Mouse (Mus musculus): ENCODE results near the gene Notch4. TPM values are rescaled to one million over a fixed set of nuclear protein-coding genes. Genes with fewer than 3 reads are reported as not detected.
A peak's percentile ranks its signal among the peaks of the same experiment; 100 is the strongest.
"Not testable (repeated sequence)": the region's sequence is repeated elsewhere in the genome, so short reads cannot be mapped to it uniquely, and the experiment has no call there.

The Notch4 gene
- 10 to 100 TPM; 34.9 to 36.3 TPM for total RNA-seq (2021)
- long read RNA-seq, experiment 1, full-length matches to known transcripts, result 1 of 39 reads
- long read RNA-seq, experiment 1, partial matches to known transcripts, result 34 of 39 reads
- long read RNA-seq, experiment 1, other reads (novel, unspliced or antisense), result 4 of 39 reads
- long read RNA-seq, experiment 2, full-length matches to known transcripts, result 2 of 19 reads
- long read RNA-seq, experiment 2, partial matches to known transcripts, result 16 of 19 reads
- long read RNA-seq, experiment 2, other reads (novel, unspliced or antisense), result 1 of 19 reads

GRCm38 (mm10) chr17:34564003-34564421 lies at the start of gene Notch4:
Gene Notch4, plus strand, starts transcription at chr17:34564268.
- DNase-seq, result peak; percentile 54

GRCm38 (mm10) chr17:34516514-34516913 lies 47.6 kb upstream of the Notch4 start:
- DNase-seq, result no peak

GRCm38 (mm10) chr17:34517252-34517651 lies 46.8 kb upstream of the Notch4 start, which contains the start of gene Btnl6:
Gene Btnl6, minus strand, starts transcription at chr17:34517352.
- no peak for DNase-seq

GRCm38 (mm10) chr17:34517795-34518194 lies 46.3 kb upstream of the Notch4 start:
- no peak for DNase-seq

- DNase-seq, result not testable (repeated sequence)
Observed at GRCm38 (mm10) chr17:34518571-34518970, 45.5 kb upstream of the Notch4 start.

GRCm38 (mm10) chr17:34519001-34519400 lies 45.1 kb upstream of the Notch4 start:
- no peak for DNase-seq

- no peak for DNase-seq
Observed at GRCm38 (mm10) chr17:34532671-34533070, 31.4 kb upstream of the Notch4 start.

- not testable (repeated sequence) for DNase-seq
Observed at GRCm38 (mm10) chr17:34543567-34543966, 20.5 kb upstream of the Notch4 start.

- no peak for DNase-seq
Observed at GRCm38 (mm10) chr17:34546797-34547196, 17.3 kb upstream of the Notch4 start.

GRCm38 (mm10) chr17:34547601-34548000 lies 16.5 kb upstream of the Notch4 start:
- no peak for DNase-seq

- DNase-seq, result no peak
Observed at GRCm38 (mm10) chr17:34549156-34549555, 14.9 kb upstream of the Notch4 start.

GRCm38 (mm10) chr17:34549843-34550242 lies 14.2 kb upstream of the Notch4 start:
- no peak for DNase-seq

- peak; percentile 92 for DNase-seq
Observed at GRCm38 (mm10) chr17:34555483-34555882, 8.6 kb upstream of the Notch4 start.

GRCm38 (mm10) chr17:34556406-34556805 lies 7.7 kb upstream of the Notch4 start:
- DNase-seq, result peak; percentile 31

GRCm38 (mm10) chr17:34557411-34557810 lies 6.7 kb upstream of the Notch4 start:
- no peak for DNase-seq

- no peak for DNase-seq
Observed at GRCm38 (mm10) chr17:34559116-34559515, 5.0 kb upstream of the Notch4 start.

- no peak for DNase-seq
Observed at GRCm38 (mm10) chr17:34559895-34560294, 4.2 kb upstream of the Notch4 start.

- no peak for DNase-seq
Observed at GRCm38 (mm10) chr17:34560438-34560837, 3.6 kb upstream of the Notch4 start.

GRCm38 (mm10) chr17:34561200-34561599 lies 2.9 kb upstream of the Notch4 start:
- no peak for DNase-seq

GRCm38 (mm10) chr17:34562595-34562994 lies 1.5 kb upstream of the Notch4 start:
- no peak for DNase-seq

- no peak for DNase-seq
Observed at GRCm38 (mm10) chr17:34563354-34563753, 714 bp upstream of the Notch4 start.

GRCm38 (mm10) chr17:34564796-34565195 lies 728 bp downstream of the Notch4 start:
- peak; percentile 47 for DNase-seq

- no peak for DNase-seq
Observed at GRCm38 (mm10) chr17:34567311-34567710, 3.2 kb downstream of the Notch4 start.

GRCm38 (mm10) chr17:34568421-34568820 lies 4.4 kb downstream of the Notch4 start:
- DNase-seq, result no peak

Measured in adrenal gland, postnatal 10 days (tissue).